Mouse (Mus musculus) intestine, postnatal 0 days (tissue): ENCODE results near the gene Tmem268. TPM values are rescaled to one million over a fixed set of nuclear protein-coding genes. Genes with fewer than 3 reads are reported as not detected.
A peak's percentile ranks its signal among the peaks of the same experiment; 100 is the strongest.

Source experiments
- ATAC-seq: fragments of 200-750 bp; cut with Nextera tagmentation; 2 replicates; pipeline ENCODE4 v1.8.0; 2017; ENCODE audit warnings: mild to moderate bottlenecking, moderate TSS enrichment, moderate library complexity
- H3K27ac ChIP-seq: fragments of 300-500 bp; sonication (generic); 2 replicates; pipeline ENCODE4 v1.5.1; 2014; ENCODE audit warnings: mild to moderate bottlenecking, low read depth, low read length, moderate library complexity
- H3K27me3 ChIP-seq: fragments of 300-500 bp; sonication (generic); replicated peaks from 2 replicates; pipeline ENCODE4 v1.6.1; 2014; ENCODE audit warnings: low read length, mixed read lengths; ENCODE audit not compliant: control insufficient read depth, insufficient read depth
- H3K36me3 ChIP-seq: fragments of 300-500 bp; sonication (generic); 2 replicates; pipeline ENCODE4 v1.6.1; 2014; ENCODE audit warnings: mild to moderate bottlenecking, moderate library complexity; ENCODE audit not compliant: control insufficient read depth, insufficient read depth
- H3K4me1 ChIP-seq: fragments of 300-500 bp; sonication (generic); replicated peaks from 2 replicates; pipeline ENCODE4 v1.6.1; 2014; ENCODE audit warnings: antibody characterized with exemption, low read length, mixed read lengths; ENCODE audit not compliant: control insufficient read depth, insufficient read depth
- H3K4me2 ChIP-seq: fragments of 300-500 bp; sonication (generic); replicated peaks from 2 replicates; pipeline ENCODE4 v1.6.1; 2014; ENCODE audit warnings: low read depth, mild to moderate bottlenecking, moderate library complexity
- H3K4me3 ChIP-seq: fragments of 300-500 bp; sonication (generic); 2 replicates; pipeline ENCODE4 v1.5.1; 2014; ENCODE audit warnings: low read depth, low read length
- H3K9ac ChIP-seq: fragments of 300-500 bp; sonication (generic); 2 replicates; pipeline ENCODE4 v1.6.1; 2014; ENCODE audit warnings: mild to moderate bottlenecking, low read depth, low read length
- H3K9me3 ChIP-seq: fragments of 300-500 bp; sonication (generic); 2 replicates; pipeline ENCODE4 v1.6.1; 2016; ENCODE audit warnings: mixed run types; ENCODE audit not compliant: control insufficient read depth
- CTCF ChIP-seq: sonication (generic); IDR thresholded peaks from 2 replicates; pipeline ENCODE4 v1.5.1; 2016; ENCODE audit warnings: low read depth, mild to moderate bottlenecking, control low read depth, antibody characterized with exemption, moderate library complexity
- WGBS: fragments of 180-500 bp; shearing (Covaris S2); extraction: QIAGEN DNeasy Blood & Tissue Kit; methylation state at CpG from one replicate; pipeline ENCODE4 v1.1.7; 2014; 5-methylcytosine and 5-hydroxymethylcytosine counted together
- polyA plus RNA-seq: library from polyadenylated mRNA; unstranded; fragments of >200 nt; fragmentation: Nextera tagmentation; extraction: Ambion mirVana; gene quantifications from 2 replicates; pipeline ENCODE4 v1.2.1, GENCODE M21; 2015

Tmem268 gene
- polyA plus RNA-seq, 1 experiment from 2014 or later, result 15.5 TPM

DNA sequence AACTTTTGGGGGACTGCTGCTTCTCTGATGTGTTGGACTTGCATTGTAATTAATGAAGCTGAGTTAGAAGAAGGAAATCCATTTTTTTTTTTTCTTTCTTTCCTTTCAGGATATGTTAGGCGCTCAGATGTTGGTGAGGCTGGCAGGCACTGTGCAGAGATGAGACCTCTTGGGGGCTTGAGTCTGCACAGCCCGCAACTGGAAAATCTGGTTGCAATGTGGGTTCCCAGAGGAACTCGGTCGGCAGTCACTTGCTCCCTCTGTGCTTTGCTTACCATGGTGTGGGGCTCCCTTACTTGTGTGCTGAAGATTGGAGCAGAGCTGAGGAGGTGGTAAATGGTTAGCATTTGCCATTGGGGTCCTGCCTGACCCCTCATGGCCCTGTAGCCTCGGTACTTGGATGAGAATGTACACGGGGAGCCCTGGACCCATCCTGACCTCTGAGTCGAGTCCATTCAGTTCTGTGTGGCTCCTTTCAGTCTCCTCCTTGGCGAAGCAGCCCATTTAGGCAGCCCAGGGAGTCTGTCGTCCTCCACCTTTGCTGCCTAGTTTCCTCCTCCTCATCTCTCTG is 631 bp downstream of the Tmem268 start:
- Histone ChIP-seq H3K9me3 (no peaks in the 10 kb centered on the region), H3K4me2 (peak overlapping the region; percentile 83), H3K4me1 (peaks cover 18% of the 10 kb centered on the region; the same call in 1 of the 2 replicates), H3K27me3 (no peaks in the 10 kb centered on the region), H3K9ac (peak overlapping the region; percentile 78), H3K36me3 (peaks cover 11% of the 10 kb centered on the region; the same call in 1 of the 2 replicates), H3K27ac (peak overlapping the region; percentile 88), H3K4me3 (peak overlapping the region; percentile 63)
- 33% methylated on average over 9 of the region's 9 CpGs for WGBS
- ATAC-seq, result no peak
- no peak for TF ChIP-seq CTCF

DNA sequence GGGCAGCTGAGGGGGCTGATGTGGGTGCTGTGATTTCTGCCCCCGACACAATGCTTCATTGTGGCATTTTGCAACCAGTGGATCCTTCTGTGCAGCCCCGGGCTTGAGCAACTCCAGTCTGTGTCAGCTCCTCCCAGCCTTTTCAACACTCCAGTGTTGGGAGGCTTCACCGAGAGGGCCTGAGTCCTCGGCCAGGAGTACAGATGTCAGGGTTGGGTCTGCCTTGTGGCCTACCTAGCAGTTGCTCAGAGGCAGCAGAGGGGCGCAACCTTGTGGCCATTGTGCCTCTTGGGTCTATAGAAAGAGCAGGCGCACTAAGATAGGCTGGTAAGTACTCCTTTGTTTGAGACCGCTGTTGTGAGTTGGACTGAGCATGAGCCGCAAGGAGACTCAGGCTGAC is 1.5 kb downstream of the Tmem268 start:
- TF ChIP-seq CTCF, result peak; percentile 49
- ATAC-seq, result 0 out of 2 replicates have a peak, but pooled peaks have one; percentile 4
- peak overlapping the region; percentile 83 for H3K4me2 ChIP-seq
- no peaks in the 10 kb centered on the region for H3K9me3 ChIP-seq
- peak overlapping the region; percentile 88 for H3K27ac ChIP-seq
- no peak overlapping the region for H3K4me3 ChIP-seq
- H3K4me1 ChIP-seq, result peaks cover 18% of the 10 kb centered on the region; the same call in 1 of the 2 replicates
- WGBS, result 48% methylated on average over 8 of the region's 8 CpGs
- H3K27me3 ChIP-seq, result no peaks in the 10 kb centered on the region
- H3K36me3 ChIP-seq, result peaks cover 18% of the 10 kb centered on the region; the same call in 1 of the 2 replicates
- peak overlapping the region; percentile 32; the same call in 1 of the 2 replicates for H3K9ac ChIP-seq

DNA sequence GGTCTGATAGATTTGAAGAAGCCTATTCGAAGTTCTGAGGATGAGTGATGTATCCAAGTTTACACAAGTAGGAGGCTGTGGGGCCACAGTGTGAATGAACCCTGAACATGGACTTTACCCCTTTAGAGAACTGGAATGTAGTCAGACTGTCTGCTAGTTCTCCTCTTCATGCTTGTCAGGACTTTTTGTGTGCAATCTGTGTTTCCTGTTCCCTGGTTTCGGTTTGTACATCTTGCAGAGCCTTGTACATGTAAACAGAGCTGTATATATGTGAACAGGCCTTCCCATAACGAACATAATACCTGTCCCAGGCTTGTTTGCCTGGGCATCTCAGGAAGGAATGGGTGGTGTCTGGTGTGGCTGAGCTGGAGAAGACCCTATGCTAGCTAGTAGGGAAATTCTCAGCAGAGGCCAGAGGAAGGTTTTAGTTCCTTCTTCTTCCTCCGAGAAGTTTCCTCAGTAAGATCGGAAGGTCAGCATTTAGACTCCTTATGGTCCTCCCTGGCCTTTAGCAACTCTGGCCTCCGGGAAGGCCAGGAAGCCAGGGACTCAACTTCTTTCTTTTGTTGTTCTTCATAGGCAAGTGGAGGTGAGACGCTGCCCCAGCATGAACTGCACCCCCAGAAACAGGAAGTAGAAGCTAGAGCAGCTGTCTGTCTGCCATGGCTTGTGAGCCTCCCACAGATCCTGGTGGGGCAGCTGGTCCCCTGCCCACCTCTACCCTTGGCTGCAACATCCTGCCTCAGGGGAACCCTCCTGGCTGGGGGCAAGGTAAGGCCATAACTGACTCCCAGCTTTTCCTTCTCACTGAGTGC is 3.5 kb downstream of the Tmem268 start:
- Histone ChIP-seq H3K9ac (peak overlapping the region; percentile 26; the same call in 1 of the 2 replicates), H3K4me3 (no peak overlapping the region), H3K4me2 (peak overlapping the region; percentile 43), H3K4me1 (peaks cover 17% of the 10 kb centered on the region; the same call in 1 of the 2 replicates), H3K27ac (peak overlapping the region; percentile 89), H3K9me3 (no peaks in the 10 kb centered on the region), H3K27me3 (no peaks in the 10 kb centered on the region), H3K36me3 (peaks cover 35% of the 10 kb centered on the region; the same call in 1 of the 2 replicates)
- ATAC-seq, result peak; percentile 74
- WGBS, result 25% methylated on average over 7 of the region's 7 CpGs
- no peak for TF ChIP-seq CTCF

DNA sequence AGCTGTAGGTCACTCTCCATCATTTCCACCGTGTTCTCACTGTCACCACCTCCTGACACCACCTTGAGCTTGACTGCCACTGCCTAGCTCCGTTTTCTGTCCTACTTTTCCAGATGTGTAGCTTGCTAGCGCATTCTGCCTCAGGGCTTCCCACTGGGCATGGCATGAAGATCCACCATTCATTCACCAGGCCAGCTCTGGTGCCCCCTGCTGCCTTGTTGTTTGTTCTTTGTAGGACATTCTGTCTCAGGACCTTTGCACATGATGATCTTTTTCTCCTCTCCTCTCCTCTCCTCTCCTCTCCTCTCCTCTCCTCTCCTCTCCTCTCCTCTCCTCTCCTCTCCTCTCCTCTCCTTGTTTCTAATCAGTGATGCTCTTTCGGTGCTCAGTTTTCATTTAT is 4.2 kb downstream of the Tmem268 start:
- Histone ChIP-seq H3K36me3 (peaks cover 38% of the 10 kb centered on the region; the same call in 1 of the 2 replicates), H3K9me3 (no peaks in the 10 kb centered on the region), H3K9ac (0 out of 2 replicates have a peak overlapping the region, but pooled peaks have one; percentile 26), H3K27ac (peak overlapping the region; percentile 89), H3K4me3 (no peak overlapping the region), H3K27me3 (no peaks in the 10 kb centered on the region), H3K4me2 (no peak overlapping the region), H3K4me1 (peaks cover 14% of the 10 kb centered on the region; the same call in 1 of the 2 replicates)
- WGBS, result 83% methylated on average over 4 of the region's 4 CpGs
- peak; percentile 34 for TF ChIP-seq CTCF
- no peak for ATAC-seq

DNA sequence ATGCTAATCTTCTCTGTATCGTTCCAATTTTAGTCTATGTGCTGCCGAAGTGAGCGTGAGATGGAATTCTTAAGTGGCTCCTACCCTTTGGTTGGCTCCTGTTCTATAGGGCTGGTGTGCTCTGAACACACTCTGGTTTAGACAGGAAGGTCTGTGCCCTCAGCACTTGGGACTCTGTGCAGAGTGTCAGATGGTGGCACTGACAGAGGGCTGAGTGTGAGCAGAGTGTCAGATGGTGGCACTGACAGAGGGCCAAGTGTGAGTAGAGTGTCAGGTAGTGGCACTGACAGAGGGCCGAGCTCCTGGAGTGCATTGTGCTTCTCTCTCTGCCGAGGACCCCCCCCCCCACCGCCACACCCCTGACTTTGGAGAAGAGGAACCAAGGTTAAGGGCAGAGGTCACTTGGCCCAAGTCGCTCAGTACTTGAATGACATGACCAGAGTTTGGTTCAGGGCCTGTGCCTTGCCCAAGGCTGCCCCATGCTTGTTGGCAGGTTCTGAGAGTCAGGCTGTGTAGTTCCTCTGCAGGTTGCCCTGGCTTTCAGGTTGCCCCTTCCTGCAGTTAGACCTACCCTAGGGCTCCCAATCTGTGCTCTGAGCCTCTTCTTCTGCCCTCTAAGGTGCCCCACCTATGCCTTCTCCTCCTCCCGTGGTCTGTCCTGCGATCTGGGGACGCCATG is 9.3 kb downstream of the Tmem268 start:
- peaks cover 84% of the 10 kb centered on the region for H3K36me3 ChIP-seq
- H3K27ac ChIP-seq, result no peak overlapping the region
- WGBS, result 86% methylated on average over 10 of the region's 10 CpGs
- no peak overlapping the region for H3K4me3 ChIP-seq
- no peak overlapping the region for H3K4me2 ChIP-seq
- no peak for TF ChIP-seq CTCF
- no peak overlapping the region for H3K9ac ChIP-seq
- ATAC-seq, result no peak
- H3K27me3 ChIP-seq, result no peaks in the 10 kb centered on the region
- no peaks in the 10 kb centered on the region for H3K9me3 ChIP-seq
- H3K4me1 ChIP-seq, result no peaks in the 10 kb centered on the region

DNA sequence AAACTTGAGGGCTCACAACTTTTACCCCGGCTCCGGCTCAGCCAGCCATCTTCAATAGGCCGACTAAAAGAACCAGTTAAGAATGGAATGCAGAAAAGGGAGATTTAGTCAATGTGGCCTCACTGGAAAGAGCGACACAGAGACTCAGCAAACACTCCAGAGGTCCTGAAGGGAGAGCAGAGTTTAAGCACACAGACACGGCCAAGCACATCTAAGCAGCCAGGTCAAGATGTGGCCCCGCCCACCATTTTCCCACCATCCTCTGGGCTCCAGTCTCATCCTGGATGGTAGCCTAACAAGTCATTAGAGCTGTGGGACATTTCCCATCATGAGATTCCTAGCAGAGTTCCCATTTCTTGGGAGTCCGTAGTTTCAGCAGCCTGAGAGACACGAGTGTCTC is 10.7 kb downstream of the Tmem268 start:
- H3K27ac ChIP-seq, result no peak overlapping the region
- WGBS, result 73% methylated on average over 8 of the region's 8 CpGs
- H3K4me2 ChIP-seq, result no peak overlapping the region
- H3K27me3 ChIP-seq, result no peaks in the 10 kb centered on the region
- H3K9me3 ChIP-seq, result no peaks in the 10 kb centered on the region
- peaks cover 79% of the 10 kb centered on the region for H3K36me3 ChIP-seq
- no peak overlapping the region for H3K4me3 ChIP-seq
- no peaks in the 10 kb centered on the region for H3K4me1 ChIP-seq
- no peak overlapping the region for H3K9ac ChIP-seq
- no peak for TF ChIP-seq CTCF
- no peak for ATAC-seq
